Mouse (Mus musculus): Measurements from ENCODE around the gene Parp14.

DNA sequence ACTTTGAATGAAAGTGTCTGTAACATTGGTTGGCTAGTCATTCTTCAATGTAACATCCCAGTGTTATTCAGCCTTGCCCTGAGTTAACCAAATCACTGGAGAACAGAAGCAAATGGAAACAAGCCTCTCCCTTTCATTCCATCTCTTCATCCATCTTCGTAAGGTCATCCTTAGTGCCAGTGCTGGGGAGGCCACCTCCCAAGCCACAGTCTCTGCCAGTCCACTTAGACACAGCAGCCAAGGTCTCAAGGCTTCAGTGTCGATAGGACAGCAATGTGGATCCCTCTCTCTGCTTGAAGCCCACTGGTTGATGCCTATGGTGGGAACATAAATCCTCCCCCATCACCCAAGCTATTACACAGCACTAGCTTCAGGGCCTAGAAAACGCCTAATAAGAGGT, 38.4 kb downstream of the Parp14 start:
- no peak for TF ChIP-seq CTCF (IDR thresholded peaks at IDR 0.05; ENCODE audit: low read depth, low read length)
- TF ChIP-seq POLR2A (IDR thresholded peaks at IDR 0.05; ENCODE audit: extremely low read depth, insufficient read depth, low read length) = no peak

Measured in liver, adult 2 months (tissue).